Mouse (Mus musculus): ENCODE results near the gene Chat. TPM values are rescaled to one million over a fixed set of nuclear protein-coding genes. Genes with fewer than 3 reads are reported as not detected.

Chat gene
- total RNA-seq, 2 experiments from 2014 or later, result not detected

Other genes with a start within 250 kb of the Chat start
- 10 to 100 TPM; 82.8 to 83.5 TPM for gene Ogdhl, start 144.0 kb downstream of the Chat start, total RNA-seq (2021)
- not detected for gene 1700024G13Rik, start 77.6 kb downstream of the Chat start, total RNA-seq (2021)
- under 1 TPM in 1 of 2 experiments, not detected in 1; 0.10 TPM for gene Slc18a3, start 1.1 kb downstream of the Chat start, total RNA-seq (2021)
- 10 to 100 TPM; 16.8 to 22.3 TPM for gene Ercc6, start 47.5 kb upstream of the Chat start, total RNA-seq (2021)
- not detected for gene Prrxl1, start 133.4 kb upstream of the Chat start, total RNA-seq (2021)
- under 1 TPM; 0.19 to 0.34 TPM for gene 3425401B19Rik, start 219.3 kb upstream of the Chat start, total RNA-seq (2021)